Comparison of ENCODE assay signal across 12 mouse cellular contexts in the genomic region with DNA sequence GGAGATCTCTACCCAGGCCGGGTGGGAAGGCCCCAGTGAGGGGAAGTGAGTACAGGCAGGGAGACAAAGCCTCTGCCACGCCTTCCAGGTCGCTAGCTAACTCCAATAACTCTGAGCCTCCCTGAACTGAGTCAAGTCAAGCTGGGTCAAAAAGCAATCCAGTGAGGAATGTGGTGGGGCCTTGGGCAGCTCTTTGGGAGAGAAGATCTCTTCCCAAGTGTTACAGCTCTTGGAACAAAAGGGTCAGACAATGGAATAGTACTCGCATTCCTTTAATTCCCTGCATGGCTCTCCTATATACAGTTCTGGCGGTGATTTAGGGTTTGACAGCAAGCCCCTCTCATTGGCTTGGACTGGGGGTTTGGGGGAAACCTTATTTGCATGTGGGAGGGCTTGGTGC. TPM values are rescaled to one million over a fixed set of nuclear protein-coding genes. Genes with fewer than 3 reads are reported as not detected.
"Had no signal": no experiment of that assay in that cellular context is flagged by ENCODE, and none has a peak within 500 bp of the region (broad histone marks: within the 10 kb centered on the region; RNA-seq: fewer than 3 reads in every experiment).

No protein-coding gene starts in this region.

- DNase-seq: retina, postnatal 1 day; right cerebral cortex, adult 18-20 months; right cerebral cortex, postnatal 14 days; right cerebral cortex, postnatal 25 days; spleen, adult 18-20 months; thymus, adult 18-20 months; thymus, adult 2 months; thymus, postnatal 14 days; thymus, postnatal 25 days; thymus, postnatal 36 days; thymus, postnatal 4 days had no signal

RNA-seq across cellular contexts. Expression of a gene that starts 28.1 kb away (rescaled TPM):
- total RNA-seq: neutrophil, adult 5-6 weeks had no signal
